Mouse (Mus musculus) myocyte (in vitro differentiated cells): Measurements from ENCODE around the gene Art3.

Experiments used
- POLR2A ChIP-seq: IDR thresholded peaks from one replicate; pipeline ENCODE4 v1.6.1; 2011; ENCODE audit warnings: low read depth, mild to moderate bottlenecking, control low read depth, moderate library complexity; ENCODE audit not compliant: insufficient read length
- REST ChIP-seq: IDR thresholded peaks from one replicate; pipeline ENCODE4 v1.6.1; 2011; ENCODE audit warnings: mild to moderate bottlenecking, control low read depth, moderate library complexity; ENCODE audit not compliant: insufficient read depth, insufficient read length
- USF1 ChIP-seq: IDR thresholded peaks from one replicate; pipeline ENCODE4 v1.6.1; 2011; ENCODE audit warnings: low read depth, mild to moderate bottlenecking, control low read depth, moderate library complexity

DNA sequence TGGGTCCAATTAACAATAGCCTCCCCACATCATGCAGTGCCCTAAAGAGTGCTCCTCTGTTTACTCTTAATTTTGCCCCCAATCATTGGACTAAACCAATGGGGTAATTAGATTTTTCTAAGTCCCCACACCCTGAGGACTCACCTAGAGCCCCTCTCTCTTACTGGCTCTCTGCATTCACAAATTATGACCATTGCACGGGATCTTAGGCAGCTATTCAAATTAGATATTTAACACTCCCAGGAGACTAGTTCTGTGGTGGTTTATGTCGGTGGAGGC, 72.7 kb downstream of the Art3 start:
- TF ChIP-seq REST (no peak), USF1 (no peak), POLR2A (no peak)
